Mouse (Mus musculus): Measurements from ENCODE around the gene Sh3gl1.
A peak's percentile ranks its signal among the peaks of the same experiment; 100 is the strongest.
"Not testable (repeated sequence)": the region's sequence is repeated elsewhere in the genome, so short reads cannot be mapped to it uniquely, and the experiment has no call there.

Gene Sh3gl1

DNA sequence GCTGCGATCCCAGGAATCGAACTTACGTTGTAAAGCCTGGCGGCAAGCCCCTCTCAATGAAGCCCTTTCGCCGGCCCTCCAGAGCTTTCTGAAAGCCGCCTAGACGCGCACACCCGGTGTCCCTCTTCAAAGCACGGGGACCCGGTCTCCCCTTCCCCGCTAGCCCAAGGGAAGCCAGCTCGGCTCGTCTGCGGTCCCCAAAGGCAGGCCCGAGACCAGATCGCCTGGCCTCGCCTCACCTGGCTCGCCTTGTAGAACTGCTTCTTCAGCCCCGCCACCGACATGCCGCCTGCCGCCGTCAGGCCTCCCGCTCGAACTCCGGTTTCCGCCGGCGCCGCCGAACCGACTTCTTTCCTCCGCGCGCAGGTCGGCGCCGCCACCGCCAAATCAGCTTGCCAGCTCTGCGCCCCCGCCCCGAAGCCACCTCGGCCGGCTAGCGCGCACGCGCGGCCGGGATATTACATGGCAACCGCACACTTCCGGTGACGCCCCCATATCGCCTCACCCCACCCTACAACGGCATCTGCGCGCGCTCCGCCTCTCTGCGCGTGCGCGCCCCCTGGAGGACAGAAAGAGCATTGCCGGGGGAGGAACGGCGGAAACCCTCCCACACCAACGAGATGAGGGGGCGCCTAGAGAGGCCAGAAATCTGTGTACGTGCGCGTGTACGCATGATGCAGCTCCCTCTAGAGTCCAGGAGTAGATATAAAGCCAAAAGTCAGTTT, at the start of gene Sh3gl1:
TSS of gene Sh3gl1 (minus strand) at position 460 of the 725 bp plus-strand sequence.
- peak; percentile 98 for DNase-seq (ENCODE audit: low spot score)

DNA sequence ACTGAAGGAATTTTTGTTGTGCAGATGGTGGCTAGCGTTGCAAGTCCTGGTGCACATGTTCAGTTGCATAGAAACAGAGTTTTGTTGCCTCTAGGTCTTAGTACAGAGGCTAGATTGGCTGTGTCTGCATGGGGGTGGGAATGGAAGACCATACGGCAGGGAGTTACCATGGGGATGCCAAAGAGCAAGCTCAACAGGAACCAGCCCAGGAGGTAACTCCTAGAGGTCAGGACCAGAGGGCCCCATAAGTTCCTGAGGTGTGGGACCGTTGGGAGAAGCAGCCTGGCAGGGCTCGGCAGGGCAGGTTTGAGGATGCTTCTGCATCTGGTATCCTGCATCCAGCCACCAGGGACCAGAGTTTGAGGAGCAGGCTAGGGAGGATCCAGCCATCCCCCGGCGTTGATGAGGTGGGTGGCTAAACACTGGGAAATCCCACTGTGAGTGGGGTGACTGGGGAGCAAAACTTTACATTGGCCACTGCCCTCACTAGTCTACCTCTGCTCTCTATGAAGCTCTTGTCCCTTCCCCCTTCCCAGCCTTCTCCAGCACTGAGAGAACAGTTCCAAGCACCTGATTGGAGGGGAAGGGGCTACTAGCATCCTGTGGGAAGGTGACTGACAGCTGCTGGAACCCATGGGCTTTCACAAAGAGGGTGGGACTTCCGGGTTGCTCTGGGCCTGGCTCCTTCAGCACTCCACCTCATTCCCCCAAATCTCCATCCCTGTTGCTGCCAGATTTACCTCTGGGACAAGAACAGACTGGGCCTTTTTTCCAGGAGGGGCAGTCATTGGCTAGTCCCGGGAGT, 44.5 kb upstream of the Sh3gl1 start:
- no peak for DNase-seq (ENCODE audit: low spot score)

DNA sequence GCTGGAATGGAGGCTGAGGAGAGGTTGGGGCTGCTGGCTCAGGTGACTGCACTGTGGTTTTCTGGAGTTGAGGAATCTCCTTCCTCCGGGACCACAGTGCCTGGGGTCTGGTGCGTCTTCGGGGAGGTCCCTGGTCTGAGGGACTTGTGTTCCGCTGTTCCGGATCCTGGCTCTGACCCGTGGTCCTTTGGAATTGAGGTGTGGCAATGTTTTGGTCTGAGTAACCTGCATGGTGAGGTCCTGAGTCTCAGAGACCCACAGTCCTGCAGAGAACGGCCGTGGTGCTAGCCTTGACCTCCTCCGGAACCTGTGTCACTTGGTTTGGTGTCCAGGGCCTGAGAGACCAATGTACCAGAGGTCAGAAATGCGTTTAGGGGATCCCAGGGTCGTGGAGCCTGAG, 43.5 kb upstream of the Sh3gl1 start:
- DNase-seq (ENCODE audit: low spot score) = no peak

DNA sequence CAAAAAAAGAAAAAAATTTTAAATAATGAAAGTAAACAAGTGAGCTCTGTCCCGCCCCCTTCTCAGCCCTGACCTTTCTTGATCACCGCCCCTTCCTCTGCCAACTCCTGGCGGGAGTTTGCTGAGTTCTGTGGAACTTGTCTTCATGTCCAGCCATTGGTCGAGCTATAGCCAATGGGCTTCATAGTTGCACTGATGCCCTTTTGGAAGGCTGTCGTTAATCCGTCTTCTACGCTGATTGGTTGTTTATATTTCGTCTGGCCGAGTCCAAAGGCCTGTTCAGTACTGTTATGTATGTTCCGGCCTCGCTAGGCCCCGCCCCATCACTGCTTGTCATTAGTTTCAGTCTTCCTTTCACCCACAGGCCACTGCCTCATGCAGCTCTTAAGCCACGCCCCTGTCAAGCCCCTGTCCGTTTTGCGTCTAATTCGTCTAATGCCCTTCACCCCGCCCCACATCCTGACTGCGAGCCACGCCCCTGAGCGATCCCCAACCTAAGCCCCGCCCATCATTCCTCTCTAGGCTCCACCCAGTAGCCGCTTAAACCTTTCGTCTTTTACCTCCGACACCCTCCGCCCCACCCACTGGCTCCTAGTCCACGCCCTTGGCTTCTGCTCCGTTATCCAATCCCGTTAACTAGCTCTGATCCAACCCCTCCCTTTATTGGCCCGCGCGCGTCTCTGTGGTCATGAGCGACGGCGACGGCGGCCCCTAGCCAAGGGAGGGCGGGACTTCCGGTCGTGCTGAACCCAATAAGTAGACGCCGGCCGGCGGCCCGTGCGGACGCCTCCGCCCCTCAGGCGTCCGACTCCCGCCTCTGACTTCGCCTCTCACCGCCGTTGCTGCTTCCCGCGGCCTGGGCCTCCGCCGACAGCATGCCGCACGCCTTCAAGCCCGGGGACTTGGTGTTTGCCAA, 42.7 kb upstream of the Sh3gl1 start, which contains the start of gene Hdgfl2:
TSS of gene Hdgfl2 (plus strand) at position 755 of the 916 bp plus-strand sequence.
- DNase-seq (ENCODE audit: low spot score) = peak; percentile 96

DNA sequence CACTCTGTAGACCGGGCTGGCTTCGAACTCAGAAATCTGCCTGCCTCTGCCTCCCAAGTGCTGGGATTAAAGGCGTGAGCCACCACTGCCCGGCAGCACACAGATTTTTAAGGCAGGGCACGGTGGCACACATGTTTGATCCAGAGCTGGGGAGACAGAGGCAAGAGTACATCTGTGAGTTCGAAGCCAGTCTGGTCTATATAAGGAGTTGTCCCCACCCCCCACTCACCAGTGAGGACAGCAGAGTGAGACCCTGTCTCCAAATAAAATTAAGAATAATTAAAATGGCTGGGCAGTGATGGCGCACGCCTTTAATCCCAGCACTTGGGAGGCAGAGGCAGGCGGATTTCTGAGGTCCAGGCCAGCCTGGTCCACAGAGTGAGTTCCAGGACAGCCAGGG, 41.9 kb upstream of the Sh3gl1 start:
- not testable (repeated sequence) for DNase-seq (ENCODE audit: low spot score)

DNA sequence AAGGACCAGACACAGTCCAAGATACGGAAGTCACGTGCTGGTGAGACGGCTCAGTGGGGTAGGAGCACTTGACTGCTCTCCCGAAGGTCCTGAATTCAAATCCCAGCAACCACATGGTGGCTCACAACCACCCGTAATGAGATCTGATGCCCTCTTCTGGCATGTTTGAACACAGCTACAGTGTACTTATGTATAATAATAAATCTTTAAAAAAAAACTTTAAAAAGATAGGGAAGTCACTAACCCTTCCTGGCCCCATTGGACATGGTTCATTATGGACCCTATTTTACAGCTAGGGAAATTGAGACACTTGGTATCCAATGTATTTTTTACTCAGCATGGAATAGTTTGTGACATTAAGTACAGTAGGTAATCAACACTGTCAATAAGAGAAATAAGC, 41.1 kb upstream of the Sh3gl1 start:
- DNase-seq (ENCODE audit: low spot score) = no peak

DNA sequence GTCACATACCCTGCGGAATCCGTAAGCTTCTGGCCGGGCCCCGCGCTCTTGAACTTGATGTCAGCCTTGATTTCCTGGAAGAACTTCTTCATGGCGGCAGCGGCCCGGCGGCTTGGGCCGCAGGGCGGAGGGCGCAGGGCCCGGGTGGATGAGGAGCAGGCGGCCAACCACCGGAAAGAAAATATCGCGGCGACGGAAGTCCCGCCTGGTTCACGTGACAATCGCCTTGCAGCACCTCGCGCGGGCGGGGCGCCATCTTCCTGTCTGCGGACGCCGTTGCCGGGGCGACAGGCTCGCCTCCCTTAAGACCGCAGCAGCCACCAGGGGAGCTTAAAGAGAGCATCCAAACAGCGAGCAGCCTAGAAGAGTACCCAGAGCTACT, 38.4 kb upstream of the Sh3gl1 start, which contains the start of gene Ubxn6:
TSS of gene Ubxn6 (minus strand) at position 202 of the 382 bp plus-strand sequence.
- DNase-seq (ENCODE audit: low spot score) = peak; percentile 91

DNA sequence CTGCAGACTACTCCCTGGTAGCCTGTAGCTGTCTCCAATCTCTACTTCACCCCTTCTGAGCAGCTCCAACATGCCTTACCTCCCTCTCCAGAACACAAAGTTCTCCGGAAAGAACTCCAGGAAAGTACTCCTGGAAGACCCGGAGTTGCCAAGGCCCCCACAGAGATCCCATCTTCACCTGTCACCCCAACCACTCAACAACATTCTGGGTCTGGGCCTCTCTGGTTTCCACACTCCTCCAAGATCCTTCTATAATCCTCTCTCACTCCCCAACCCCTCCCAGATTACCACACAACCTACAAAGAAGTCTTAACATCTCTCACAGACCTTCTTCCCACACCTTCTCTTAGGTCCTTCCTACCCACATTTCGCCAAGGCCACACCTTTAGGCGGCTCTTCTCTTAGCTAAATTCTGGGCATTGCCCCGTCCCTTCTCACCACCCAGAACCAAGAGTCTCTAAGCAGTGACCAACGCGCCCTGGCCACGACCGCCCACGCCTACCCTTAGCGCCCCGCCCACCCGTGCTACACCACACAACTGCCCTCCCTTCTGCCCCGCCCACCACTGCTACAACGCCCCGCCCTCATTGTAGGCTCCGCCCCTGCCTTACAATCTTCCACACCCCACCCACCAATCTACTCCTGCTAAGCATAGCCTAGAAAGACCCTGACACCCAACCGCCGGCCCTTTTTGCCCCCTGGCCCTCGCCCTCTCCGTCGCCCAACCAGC, 37.8 kb upstream of the Sh3gl1 start:
- peak; percentile 55 for DNase-seq (ENCODE audit: low spot score)

DNA sequence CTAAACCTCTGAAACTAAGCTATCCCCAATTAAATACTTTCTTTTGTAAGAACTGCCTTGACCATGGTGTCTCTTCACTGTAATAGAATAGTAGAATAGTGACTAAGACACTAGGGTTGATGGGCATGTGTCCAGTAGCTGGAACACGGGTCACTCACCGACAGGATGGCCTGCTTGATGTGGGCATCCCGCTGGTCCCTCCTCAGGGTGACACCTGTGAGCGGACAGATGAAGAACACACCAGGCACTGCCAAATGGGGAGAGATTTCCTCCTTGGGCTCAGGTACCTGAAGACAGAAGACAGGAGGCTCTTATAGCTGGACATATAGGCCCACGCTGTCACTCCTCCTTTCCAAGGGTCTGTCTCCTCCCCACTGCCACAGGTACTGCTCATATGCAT, 35.8 kb upstream of the Sh3gl1 start:
- no peak for DNase-seq (ENCODE audit: low spot score)

DNA sequence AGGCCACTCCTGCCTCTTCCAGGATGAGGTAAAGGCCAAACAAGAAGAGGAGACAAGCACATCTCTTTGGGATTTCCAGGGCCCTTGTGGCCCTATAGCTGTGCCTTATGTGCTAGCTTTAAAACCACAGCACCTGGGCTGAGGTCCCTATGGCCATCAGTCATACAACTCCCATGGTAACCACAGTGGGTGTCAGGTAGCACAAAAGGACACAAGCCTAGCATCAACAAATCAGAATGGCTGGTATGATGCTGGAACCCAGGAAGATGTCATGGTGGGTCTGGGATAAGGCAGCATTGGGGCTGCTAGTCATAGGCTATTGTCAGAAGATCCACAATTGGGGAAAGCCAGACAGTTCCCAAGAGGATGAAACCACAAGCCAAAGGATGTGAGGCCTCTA, 34.7 kb upstream of the Sh3gl1 start:
- no peak for DNase-seq (ENCODE audit: low spot score)

DNA sequence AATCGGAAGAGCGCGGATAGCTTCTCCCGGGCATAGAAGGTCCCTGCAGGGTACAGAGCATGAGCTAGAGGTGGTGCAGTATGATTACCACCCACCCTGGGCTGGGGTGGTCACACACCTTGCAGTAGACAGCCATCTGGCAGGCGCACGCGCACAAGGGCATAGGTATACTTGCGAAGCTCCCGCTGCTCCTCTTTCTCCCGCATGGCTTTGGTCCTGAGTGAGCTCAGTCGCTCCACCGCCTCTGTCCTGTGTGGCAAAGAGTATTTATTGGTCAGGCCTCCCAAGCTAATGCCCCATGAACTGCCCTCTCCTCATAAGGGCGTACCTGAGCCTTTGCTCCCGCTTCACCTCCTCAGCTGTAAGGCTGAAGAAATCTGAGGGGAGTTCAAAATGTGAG, 32.6 kb upstream of the Sh3gl1 start:
- DNase-seq (ENCODE audit: low spot score) = no peak

DNA sequence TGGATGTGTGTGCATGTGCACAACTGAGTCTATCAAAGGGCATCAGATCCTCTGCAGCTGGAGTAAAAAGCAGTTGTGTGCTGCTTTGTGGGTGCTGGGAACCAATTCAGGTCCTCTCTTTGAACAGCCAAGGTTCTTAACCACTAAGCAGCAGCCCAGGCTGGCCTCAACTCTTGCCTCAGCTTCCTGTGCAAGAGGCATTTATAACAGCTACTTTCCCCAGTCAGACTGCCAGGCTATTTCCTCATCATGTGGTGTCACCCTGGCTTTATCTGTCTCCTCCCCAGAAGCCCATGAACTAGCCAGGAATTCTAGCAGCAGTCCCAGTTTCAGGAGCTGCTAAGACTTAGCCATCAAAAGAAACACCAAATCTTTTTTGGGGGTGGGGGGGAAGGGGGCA, 30.0 kb upstream of the Sh3gl1 start:
- no peak for DNase-seq (ENCODE audit: low spot score)

DNA sequence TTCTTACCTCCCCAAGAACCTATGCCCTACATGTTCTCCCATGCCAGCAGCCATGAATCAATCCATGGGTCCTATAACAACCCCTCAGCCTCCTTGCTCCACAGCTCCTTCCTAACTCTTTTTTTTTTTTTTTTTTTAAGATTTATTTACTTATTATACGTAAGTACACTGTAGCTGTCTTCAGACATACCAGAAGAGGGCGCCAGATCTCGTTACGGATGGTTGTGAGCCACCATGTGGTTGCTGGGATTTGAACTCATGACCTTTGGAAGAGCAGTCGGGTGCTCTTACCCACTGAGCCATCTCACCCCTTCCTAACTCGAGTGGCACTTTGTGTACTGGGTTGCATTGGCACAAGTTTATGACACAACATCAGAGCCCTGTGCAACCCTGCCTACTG, 29.3 kb upstream of the Sh3gl1 start:
- not testable (repeated sequence) for DNase-seq (ENCODE audit: low spot score)

DNA sequence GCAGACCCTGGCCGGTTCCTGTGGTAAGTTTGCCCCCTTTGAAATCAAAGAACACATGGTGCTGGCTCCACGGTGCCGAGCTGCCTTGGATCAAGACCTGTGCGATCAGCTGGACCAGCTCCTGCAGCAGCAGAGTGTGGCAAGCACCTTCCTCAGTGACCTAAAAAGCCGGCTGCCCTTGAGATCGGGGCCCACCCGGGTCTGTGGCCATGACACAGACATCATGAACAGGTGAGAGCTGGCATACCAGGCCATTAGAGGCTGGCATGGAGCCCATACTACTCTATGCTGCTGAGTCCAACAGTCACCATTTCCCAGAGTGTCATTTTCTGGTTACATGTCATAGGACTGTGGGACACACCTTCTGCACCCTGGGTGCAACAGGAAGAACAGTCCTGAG, 25.6 kb upstream of the Sh3gl1 start:
- no peak for DNase-seq (ENCODE audit: low spot score)

DNA sequence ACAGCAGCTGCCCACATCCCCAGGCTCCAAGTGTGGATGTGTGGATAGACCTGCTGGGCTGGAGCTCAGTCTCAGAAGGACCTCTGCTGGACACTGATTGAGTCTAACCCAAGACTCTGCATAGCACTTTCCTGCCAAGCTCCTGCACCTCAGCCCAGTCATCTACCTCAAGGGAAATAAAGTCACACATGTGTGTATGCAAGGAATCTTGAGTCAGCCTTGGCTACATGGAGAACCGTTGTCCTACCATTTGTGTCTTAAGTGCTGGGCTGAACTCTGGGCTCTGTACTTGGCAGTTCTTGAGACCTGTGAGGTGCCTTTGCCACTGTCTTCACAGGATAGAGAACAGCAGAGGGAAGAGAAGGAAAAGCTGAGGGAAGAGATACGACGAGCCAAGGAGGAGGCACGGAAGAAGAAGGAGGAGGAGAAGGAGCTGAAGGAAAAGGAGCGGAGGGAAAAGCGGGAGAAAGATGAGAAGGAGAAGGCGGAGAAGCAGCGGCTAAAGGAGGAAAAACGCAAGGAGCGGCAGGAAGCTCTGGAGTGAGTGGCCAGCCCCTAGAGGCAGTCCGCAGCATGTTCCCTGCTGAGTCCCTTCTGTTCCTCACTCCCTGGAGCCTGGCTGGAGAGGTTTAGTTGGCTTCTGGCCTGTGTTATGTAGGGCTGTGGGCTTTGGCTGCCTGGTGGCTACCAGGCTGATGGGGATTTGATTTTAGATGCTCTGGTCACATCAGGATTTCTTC, 21.1 kb upstream of the Sh3gl1 start:
- DNase-seq (ENCODE audit: low spot score) = no peak

DNA sequence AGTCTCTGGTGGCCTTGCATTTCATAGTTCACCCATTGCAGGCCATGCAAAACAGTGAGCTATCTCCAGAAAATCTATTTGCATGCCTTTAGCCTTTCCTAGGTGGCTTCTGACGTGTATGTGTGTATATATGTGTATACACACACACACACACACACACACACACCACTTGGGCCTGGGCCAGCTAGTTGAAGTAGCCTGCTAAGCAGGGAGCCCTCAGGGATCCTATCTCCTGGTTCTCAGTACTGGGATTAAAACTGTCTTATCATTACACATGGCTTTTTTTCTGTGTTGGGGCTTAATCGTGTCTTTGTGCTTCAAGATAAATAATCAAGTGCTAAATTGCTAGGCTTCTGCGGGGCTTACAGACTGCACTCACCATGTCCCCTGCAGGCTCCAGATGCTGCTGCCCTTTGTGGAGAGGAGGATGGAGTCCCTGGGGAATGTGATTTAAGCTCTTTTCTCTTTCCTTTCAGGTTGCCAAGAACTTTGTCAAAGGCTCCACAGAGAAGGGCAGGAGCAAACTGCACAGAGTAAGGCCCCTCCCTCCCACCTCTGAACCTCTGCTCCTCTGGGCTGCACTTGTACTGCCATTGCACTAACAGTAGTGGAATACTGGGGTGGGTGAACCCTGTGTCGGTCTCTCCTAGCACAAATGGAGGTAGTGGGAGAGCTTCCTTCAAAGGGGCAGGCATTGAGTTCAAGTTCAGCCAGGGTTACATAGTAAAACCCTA, 19.7 kb upstream of the Sh3gl1 start:
- no peak for DNase-seq (ENCODE audit: low spot score)

DNA sequence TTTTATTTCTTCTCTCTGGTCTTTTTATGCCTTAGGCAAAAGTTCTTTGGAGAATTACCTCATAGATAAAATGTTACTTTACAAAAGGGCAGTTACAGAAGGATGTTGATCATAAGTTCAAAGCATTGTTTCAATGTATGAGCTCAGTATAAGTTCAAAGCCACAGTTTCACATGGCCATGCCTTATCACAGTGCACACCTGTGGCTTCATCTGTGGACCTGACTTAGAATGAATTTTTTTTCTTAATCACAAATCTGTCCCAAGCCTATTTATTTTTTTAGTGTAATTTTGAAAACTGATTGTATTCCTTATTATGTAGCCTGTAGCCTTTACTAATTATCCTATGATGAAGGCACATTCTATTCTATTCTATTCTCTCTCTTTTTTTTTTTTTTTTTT, 18.5 kb upstream of the Sh3gl1 start:
- DNase-seq (ENCODE audit: low spot score) = no peak

DNA sequence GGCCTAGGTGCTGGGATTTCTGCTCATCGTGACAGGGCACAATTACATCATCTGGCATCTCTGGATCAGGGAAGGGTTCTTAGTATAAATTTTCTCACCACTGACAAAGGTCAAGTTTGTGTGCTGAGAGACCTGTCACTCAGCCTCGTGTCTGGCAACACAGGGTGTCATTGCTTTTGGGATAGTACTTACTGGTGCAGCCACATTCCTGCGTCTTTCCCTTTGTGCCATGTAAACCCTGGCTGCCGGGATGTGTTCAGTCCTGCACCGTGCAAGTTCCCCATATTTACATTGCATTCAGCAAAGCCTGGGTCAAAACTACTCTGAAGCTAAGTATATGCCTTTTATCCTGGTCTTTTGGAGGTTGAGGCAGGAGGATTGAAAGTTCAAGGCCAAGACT, 14.9 kb upstream of the Sh3gl1 start:
- no peak for DNase-seq (ENCODE audit: low spot score)

DNA sequence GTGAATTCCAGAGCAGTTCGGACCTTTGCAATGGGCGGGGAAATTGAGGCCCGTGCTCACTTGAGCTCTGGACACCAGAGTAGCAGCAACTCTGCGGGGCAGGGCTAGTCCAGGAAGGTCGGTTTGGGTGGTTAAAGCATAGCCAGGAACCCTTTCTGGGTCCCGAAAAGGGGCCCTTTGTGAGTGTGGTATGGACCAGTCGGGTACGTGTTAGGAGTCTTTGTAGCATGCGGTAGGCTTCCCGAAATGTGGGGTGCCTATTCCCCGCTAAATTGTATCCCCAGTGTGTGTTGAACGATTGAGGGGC, 4.4 kb upstream of the Sh3gl1 start:
- DNase-seq (ENCODE audit: low spot score) = no peak

Data from urinary bladder, postnatal 10 days (tissue).